Mouse (Mus musculus): Measurements from ENCODE around the gene Gm36864. TPM values are rescaled to one million over a fixed set of nuclear protein-coding genes. Genes with fewer than 3 reads are reported as not detected.
"Not testable (repeated sequence)": the region's sequence is repeated elsewhere in the genome, so short reads cannot be mapped to it uniquely, and the experiment has no call there.

Gm36864 gene
- total and polyA plus RNA-seq, 2 experiments from 2014 or later = not detected

DNA sequence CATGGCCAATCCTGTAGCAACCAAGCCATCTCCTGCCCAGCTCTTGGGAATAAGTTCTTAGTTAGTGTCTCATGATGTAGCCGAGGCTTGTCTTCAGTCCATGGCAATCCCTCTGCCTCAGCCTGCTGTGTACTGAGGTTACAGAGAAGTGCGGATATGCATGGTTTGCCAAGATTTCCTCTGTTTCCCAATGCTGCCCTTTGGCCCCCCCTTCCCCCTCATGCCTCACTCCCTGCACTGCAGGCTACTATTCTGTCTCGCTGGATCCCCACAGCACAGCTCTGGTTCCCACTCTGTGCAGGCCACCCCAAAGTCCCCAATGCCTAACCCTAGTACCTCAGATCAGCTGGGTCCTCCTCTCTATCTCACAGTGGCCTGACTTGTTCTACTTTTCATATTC lies 27.7 kb upstream of the Gm36864 start:
- Histone ChIP-seq H3K4me3 (ENCODE audit: low read depth, low read length) (no peak overlapping the region), H3K36me3 (ENCODE audit: insufficient read depth, low read length) (no peaks in the 10 kb centered on the region), H3K27ac (ENCODE audit: low read depth, low read length) (no peak overlapping the region), H3K4me2 (ENCODE audit: low read depth, low read length, poor library complexity, severe bottlenecking) (no peak overlapping the region), H3K4me1 (ENCODE audit: insufficient read depth, low read length) (no peaks in the 10 kb centered on the region), H3K9ac (replicated peaks; ENCODE audit: low read length, poor library complexity, severe bottlenecking) (no peak overlapping the region), H3K27me3 (ENCODE audit: insufficient read depth, low read length) (no peaks in the 10 kb centered on the region), H3K9me3 (ENCODE audit: low read length) (no peaks in the 10 kb centered on the region)
- ATAC-seq (ENCODE audit: low FRiP score) = no peak
- TF ChIP-seq CTCF (IDR thresholded peaks at IDR 0.05) = no peak
- 82% methylated on average over 3 of the region's 3 CpGs for WGBS
- DNase-seq (ENCODE audit: low spot score) = no peak

- H3K4me1 ChIP-seq (ENCODE audit: insufficient read depth, low read length) = no peaks in the 10 kb centered on the region
- no peak within 1 kb of the TSS for H3K27ac ChIP-seq (ENCODE audit: low read depth, low read length)
- no peaks in the 10 kb centered on the region for H3K27me3 ChIP-seq (ENCODE audit: insufficient read depth, low read length)
- WGBS = 86% methylated on average over 1 of the region's 1 CpGs
- H3K4me2 ChIP-seq (ENCODE audit: low read depth, low read length, poor library complexity, severe bottlenecking) = no peak within 1 kb of the TSS
- no peak within 1 kb of the TSS for H3K9ac ChIP-seq (replicated peaks; ENCODE audit: low read length, poor library complexity, severe bottlenecking)
- H3K36me3 ChIP-seq (ENCODE audit: insufficient read depth, low read length) = no peaks in the 10 kb centered on the region
- DNase-seq (ENCODE audit: low spot score) (no peak), ATAC-seq (ENCODE audit: low FRiP score) (no peak)
- no peak for TF ChIP-seq CTCF (IDR thresholded peaks at IDR 0.05)
- no peak within 1 kb of the TSS for H3K4me3 ChIP-seq (ENCODE audit: low read depth, low read length)
- no peaks in the 10 kb centered on the region for H3K9me3 ChIP-seq (ENCODE audit: low read length)
Observed at GRCm38 (mm10) chr7:44215645-44216044, 20.3 kb upstream of the Gm36864 start, which contains the start of gene Klk1b5. Klk1b5 (plus strand) TSS chr7:44215945.

GRCm38 (mm10) chr7:44221601-44222000 lies 14.4 kb upstream of the Gm36864 start:
- H3K9me3 ChIP-seq (ENCODE audit: low read length); H3K27ac ChIP-seq (ENCODE audit: low read depth, low read length); DNase-seq (ENCODE audit: low spot score); H3K9ac ChIP-seq (replicated peaks; ENCODE audit: low read length, poor library complexity, severe bottlenecking); ATAC-seq (ENCODE audit: low FRiP score); H3K4me3 ChIP-seq (ENCODE audit: low read depth, low read length); H3K4me2 ChIP-seq (ENCODE audit: low read depth, low read length, poor library complexity, severe bottlenecking); H3K27me3 ChIP-seq (ENCODE audit: insufficient read depth, low read length); H3K4me1 ChIP-seq (ENCODE audit: insufficient read depth, low read length); H3K36me3 ChIP-seq (ENCODE audit: insufficient read depth, low read length): not testable (repeated sequence)
- 76% methylated on average over 5 of the region's 10 CpGs for WGBS

- H3K4me2 ChIP-seq (ENCODE audit: low read depth, low read length, poor library complexity, severe bottlenecking); H3K36me3 ChIP-seq (ENCODE audit: insufficient read depth, low read length); H3K4me1 ChIP-seq (ENCODE audit: insufficient read depth, low read length); DNase-seq (ENCODE audit: low spot score); H3K27me3 ChIP-seq (ENCODE audit: insufficient read depth, low read length); H3K9me3 ChIP-seq (ENCODE audit: low read length); H3K9ac ChIP-seq (replicated peaks; ENCODE audit: low read length, poor library complexity, severe bottlenecking); H3K4me3 ChIP-seq (ENCODE audit: low read depth, low read length); H3K27ac ChIP-seq (ENCODE audit: low read depth, low read length); ATAC-seq (ENCODE audit: low FRiP score): not testable (repeated sequence)
- 79% methylated on average over 6 of the region's 6 CpGs for WGBS
Observed at GRCm38 (mm10) chr7:44222335-44222734, 13.6 kb upstream of the Gm36864 start.

- TF ChIP-seq CTCF (IDR thresholded peaks at IDR 0.05) = no peak
- H3K4me3 ChIP-seq (ENCODE audit: low read depth, low read length) = no peak within 1 kb of the TSS
- H3K9me3 ChIP-seq (ENCODE audit: low read length) = no peaks in the 10 kb centered on the region
- no peak for DNase-seq (ENCODE audit: low spot score)
- no peak within 1 kb of the TSS for H3K4me2 ChIP-seq (ENCODE audit: low read depth, low read length, poor library complexity, severe bottlenecking)
- H3K36me3 ChIP-seq (ENCODE audit: insufficient read depth, low read length) = no peaks in the 10 kb centered on the region
- no peak within 1 kb of the TSS for H3K9ac ChIP-seq (replicated peaks; ENCODE audit: low read length, poor library complexity, severe bottlenecking)
- H3K4me1 ChIP-seq (ENCODE audit: insufficient read depth, low read length) = no peaks in the 10 kb centered on the region
- 67% methylated on average over 1 of the region's 1 CpGs for WGBS
- no peak for ATAC-seq (ENCODE audit: low FRiP score)
- no peak within 1 kb of the TSS for H3K27ac ChIP-seq (ENCODE audit: low read depth, low read length)
- no peaks in the 10 kb centered on the region for H3K27me3 ChIP-seq (ENCODE audit: insufficient read depth, low read length)
Observed at GRCm38 (mm10) chr7:44225076-44225475, 10.9 kb upstream of the Gm36864 start, which contains the start of gene Klk1. Klk1 (plus strand) TSS chr7:44225360.

DNA sequence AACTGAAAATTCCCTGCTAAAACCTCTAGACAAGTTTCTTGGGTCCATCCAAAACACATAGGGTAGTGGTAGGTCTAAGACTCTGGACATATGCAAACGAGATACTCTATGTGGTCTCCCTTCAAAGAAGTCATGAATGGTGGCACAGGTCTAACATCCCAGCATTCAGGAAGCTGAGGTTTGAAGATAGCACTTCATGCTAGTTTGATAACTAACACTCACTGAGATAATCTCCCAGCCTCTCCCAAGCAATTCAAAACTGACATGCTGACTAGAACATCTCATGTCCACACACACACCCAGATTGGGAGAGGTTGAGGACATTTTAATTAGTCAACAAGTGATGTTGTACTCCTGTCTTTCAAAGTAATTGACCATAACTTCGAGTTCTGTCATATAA lies 3.9 kb downstream of the Gm36864 start:
- no peak overlapping the region for H3K4me3 ChIP-seq (ENCODE audit: low read depth, low read length)
- H3K9me3 ChIP-seq (ENCODE audit: low read length) = no peaks in the 10 kb centered on the region
- 49% methylated on average over 2 of the region's 2 CpGs for WGBS
- ATAC-seq (ENCODE audit: low FRiP score) (no peak), DNase-seq (ENCODE audit: low spot score) (no peak)
- no peak overlapping the region for H3K9ac ChIP-seq (replicated peaks; ENCODE audit: low read length, poor library complexity, severe bottlenecking)
- no peak overlapping the region for H3K27ac ChIP-seq (ENCODE audit: low read depth, low read length)
- H3K4me1 ChIP-seq (ENCODE audit: insufficient read depth, low read length) = no peaks in the 10 kb centered on the region
- no peak overlapping the region for H3K4me2 ChIP-seq (ENCODE audit: low read depth, low read length, poor library complexity, severe bottlenecking)
- TF ChIP-seq CTCF (IDR thresholded peaks at IDR 0.05) = no peak
- H3K27me3 ChIP-seq (ENCODE audit: insufficient read depth, low read length) = no peaks in the 10 kb centered on the region
- H3K36me3 ChIP-seq (ENCODE audit: insufficient read depth, low read length) = no peaks in the 10 kb centered on the region

Data from midbrain, postnatal 0 days (tissue).